Mouse (Mus musculus): ENCODE measurements around the gene Dmc1. TPM values are rescaled to one million over a fixed set of nuclear protein-coding genes. Genes with fewer than 3 reads are reported as not detected.

Gene Dmc1
- polyA plus RNA-seq, 1 experiment, result 1.2 TPM

GRCm38 (mm10) chr15:79519400-79520220, 85.3 kb downstream of the Dmc1 start:
- Histone ChIP-seq H3K4me1 (ENCODE audit: control insufficient read depth, insufficient read depth, low read length) (peaks cover 12% of the 10 kb centered on the region), H3K27ac (ENCODE audit: insufficient read depth, low read length) (no peak overlapping the region), H3K4me3 (replicated peaks; ENCODE audit: insufficient read depth, low read depth, low read length) (no peak overlapping the region), H3K27me3 (ENCODE audit: control insufficient read depth, insufficient read depth, low read length) (no peaks in the 10 kb centered on the region; the same call in 1 of the 2 replicates)
- no peak for DNase-seq
- WGBS, result 65% methylated on average over 16 of the region's 16 CpGs
- no peak for TF ChIP-seq POLR2A (IDR thresholded peaks at IDR 0.05; ENCODE audit: borderline replicate concordance, insufficient read depth, low read length)

GRCm38 (mm10) chr15:79518571-79518970, 86.3 kb downstream of the Dmc1 start:
- 93% methylated on average over 3 of the region's 3 CpGs for WGBS
- TF ChIP-seq CTCF (IDR thresholded peaks at IDR 0.05; ENCODE audit: borderline replicate concordance, insufficient read depth, low read depth, low read length), result no peak

GRCm38 (mm10) chr15:79517710-79518109, 87.2 kb downstream of the Dmc1 start:
- DNase-seq, result peak in 1 of 2 experiments; percentile 38
- Histone ChIP-seq H3K4me3 (replicated peaks; ENCODE audit: insufficient read depth, low read depth, low read length) (no peak overlapping the region), H3K4me1 (ENCODE audit: control insufficient read depth, insufficient read depth, low read length) (peaks cover 12% of the 10 kb centered on the region), H3K27me3 (ENCODE audit: control insufficient read depth, insufficient read depth, low read length) (no peaks in the 10 kb centered on the region; the same call in 1 of the 2 replicates), H3K27ac (ENCODE audit: insufficient read depth, low read length) (no peak overlapping the region)
- whole genome bisulfite sequencing, result 9% methylated on average over 4 of the region's 4 CpGs
- TF ChIP-seq CTCF (IDR thresholded peaks at IDR 0.05; ENCODE audit: borderline replicate concordance, insufficient read depth, low read depth, low read length), result no peak
- TF ChIP-seq POLR2A (IDR thresholded peaks at IDR 0.05; ENCODE audit: borderline replicate concordance, insufficient read depth, low read length), result no peak

More at GRCm38 (mm10) chr15:79518571-79518970, 86.3 kb downstream of the Dmc1 start:
- no peak for DNase-seq
- Histone ChIP-seq H3K4me1 (ENCODE audit: control insufficient read depth, insufficient read depth, low read length) (peaks cover 12% of the 10 kb centered on the region), H3K27me3 (ENCODE audit: control insufficient read depth, insufficient read depth, low read length) (no peaks in the 10 kb centered on the region; the same call in 1 of the 2 replicates), H3K27ac (ENCODE audit: insufficient read depth, low read length) (no peak overlapping the region), H3K4me3 (replicated peaks; ENCODE audit: insufficient read depth, low read depth, low read length) (no peak overlapping the region)

- WGBS, result under 1% methylated on average over 70 of the region's 71 CpGs
- DNase-seq, result peak; percentile 38 to 46
- H3K4me1 ChIP-seq (ENCODE audit: control insufficient read depth, insufficient read depth, low read length), result peaks cover 12% of the 10 kb centered on the region
- no peaks in the 10 kb centered on the region; the same call in 1 of the 2 replicates for H3K27me3 ChIP-seq (ENCODE audit: control insufficient read depth, insufficient read depth, low read length)
- peak within 1 kb of the TSS; percentile 52 for H3K4me3 ChIP-seq (replicated peaks; ENCODE audit: insufficient read depth, low read depth, low read length)
- no peak within 1 kb of the TSS for H3K27ac ChIP-seq (ENCODE audit: insufficient read depth, low read length)
- TF ChIP-seq POLR2A (IDR thresholded peaks at IDR 0.05; ENCODE audit: borderline replicate concordance, insufficient read depth, low read length) (no peak), CTCF (IDR thresholded peaks at IDR 0.05; ENCODE audit: borderline replicate concordance, insufficient read depth, low read depth, low read length) (no peak)
These were observed 88.5 kb downstream of the Dmc1 start, which contains the start of gene Kdelr3 for GRCm38 (mm10) chr15:79516171-79517096. Gene Kdelr3 (plus strand): TSS chr15:79516411.

GRCm38 (mm10) chr15:79513940-79514339, 91.0 kb downstream of the Dmc1 start:
- WGBS, result 23% methylated on average over 9 of the region's 9 CpGs
- Histone ChIP-seq H3K4me1 (ENCODE audit: control insufficient read depth, insufficient read depth, low read length) (peaks cover 12% of the 10 kb centered on the region), H3K27me3 (ENCODE audit: control insufficient read depth, insufficient read depth, low read length) (no peaks in the 10 kb centered on the region; the same call in 1 of the 2 replicates), H3K4me3 (replicated peaks; ENCODE audit: insufficient read depth, low read depth, low read length) (no peak overlapping the region), H3K27ac (ENCODE audit: insufficient read depth, low read length) (no peak overlapping the region)
- TF ChIP-seq POLR2A (IDR thresholded peaks at IDR 0.05; ENCODE audit: borderline replicate concordance, insufficient read depth, low read length) (no peak), CTCF (IDR thresholded peaks at IDR 0.05; ENCODE audit: borderline replicate concordance, insufficient read depth, low read depth, low read length) (no peak)
- DNase-seq, result no peak

GRCm38 (mm10) chr15:79511553-79512320, 93.2 kb downstream of the Dmc1 start:
- peak overlapping the region; percentile 56 for H3K4me3 ChIP-seq (replicated peaks; ENCODE audit: insufficient read depth, low read depth, low read length)
- no peaks in the 10 kb centered on the region; the same call in 1 of the 2 replicates for H3K27me3 ChIP-seq (ENCODE audit: control insufficient read depth, insufficient read depth, low read length)
- peaks cover 2% of the 10 kb centered on the region; the same call in 1 of the 2 replicates for H3K4me1 ChIP-seq (ENCODE audit: control insufficient read depth, insufficient read depth, low read length)
- TF ChIP-seq POLR2A (IDR thresholded peaks at IDR 0.05; ENCODE audit: borderline replicate concordance, insufficient read depth, low read length) (no peak), CTCF (IDR thresholded peaks at IDR 0.05; ENCODE audit: borderline replicate concordance, insufficient read depth, low read depth, low read length) (no peak)
- H3K27ac ChIP-seq (ENCODE audit: insufficient read depth, low read length), result no peak overlapping the region
- peak; percentile 78 to 79 for DNase-seq
- WGBS, result 6% methylated on average over 61 of the region's 61 CpGs

Other genes with a start within 250 kb of the Dmc1 start
- 88.5 and 95.4 TPM in 2 replicates for gene Tmem184b, start 201.5 kb downstream of the Dmc1 start, polyA plus RNA-seq (2012; rRNA removed)
- gene Csnk1e, start 149.5 kb downstream of the Dmc1 start, polyA plus RNA-seq (2012; rRNA removed), result 110 and 122 TPM in 2 replicates
- gene Kcnj4, start 99.9 kb downstream of the Dmc1 start, polyA plus RNA-seq (2012; rRNA removed), result 0.82 and 1.5 TPM in 2 replicates
- gene Kdelr3, start 88.7 kb downstream of the Dmc1 start, polyA plus RNA-seq (2012; rRNA removed), result 1.7 and 2.5 TPM in 2 replicates
- gene Ddx17, start 58.4 kb downstream of the Dmc1 start, polyA plus RNA-seq (2012; rRNA removed), result 414 and 429 TPM in 2 replicates
- gene Fam227a, start 53.8 kb upstream of the Dmc1 start, polyA plus RNA-seq (2012; rRNA removed), result 8.5 and 9.5 TPM in 2 replicates
- 30.3 and 32.3 TPM in 2 replicates for gene Cby1, start 54.1 kb upstream of the Dmc1 start, polyA plus RNA-seq (2012; rRNA removed)
- 99.9 and 106 TPM in 2 replicates for gene Tomm22, start 65.8 kb upstream of the Dmc1 start, polyA plus RNA-seq (2012; rRNA removed)
- gene Josd1, start 82.8 kb upstream of the Dmc1 start, polyA plus RNA-seq (2012; rRNA removed), result 43.8 and 45.0 TPM in 2 replicates
- 52.5 and 59.5 TPM in 2 replicates for gene Gtpbp1, start 85.7 kb upstream of the Dmc1 start, polyA plus RNA-seq (2012; rRNA removed)
- gene Sun2, start 137.4 kb upstream of the Dmc1 start, polyA plus RNA-seq (2012; rRNA removed), result 42.7 and 45.2 TPM in 2 replicates
- 55.1 and 56.7 TPM in 2 replicates for gene Dnal4, start 172.7 kb upstream of the Dmc1 start, polyA plus RNA-seq (2012; rRNA removed)
- 88.0 and 100 TPM in 2 replicates for gene Nptxr, start 199.7 kb upstream of the Dmc1 start, polyA plus RNA-seq (2012; rRNA removed)
- gene Npcd, start 229.1 kb upstream of the Dmc1 start, polyA plus RNA-seq (2012; rRNA removed), result 1.7 and 4.1 TPM in 2 replicates
- 183 TPM in 2 replicates for gene Cbx6, start 229.6 kb upstream of the Dmc1 start, polyA plus RNA-seq (2012; rRNA removed)

Measured in cerebellum, adult 2 months (tissue).